Comparison of ENCODE assay signal across 10 mouse cellular contexts in the genomic region with DNA sequence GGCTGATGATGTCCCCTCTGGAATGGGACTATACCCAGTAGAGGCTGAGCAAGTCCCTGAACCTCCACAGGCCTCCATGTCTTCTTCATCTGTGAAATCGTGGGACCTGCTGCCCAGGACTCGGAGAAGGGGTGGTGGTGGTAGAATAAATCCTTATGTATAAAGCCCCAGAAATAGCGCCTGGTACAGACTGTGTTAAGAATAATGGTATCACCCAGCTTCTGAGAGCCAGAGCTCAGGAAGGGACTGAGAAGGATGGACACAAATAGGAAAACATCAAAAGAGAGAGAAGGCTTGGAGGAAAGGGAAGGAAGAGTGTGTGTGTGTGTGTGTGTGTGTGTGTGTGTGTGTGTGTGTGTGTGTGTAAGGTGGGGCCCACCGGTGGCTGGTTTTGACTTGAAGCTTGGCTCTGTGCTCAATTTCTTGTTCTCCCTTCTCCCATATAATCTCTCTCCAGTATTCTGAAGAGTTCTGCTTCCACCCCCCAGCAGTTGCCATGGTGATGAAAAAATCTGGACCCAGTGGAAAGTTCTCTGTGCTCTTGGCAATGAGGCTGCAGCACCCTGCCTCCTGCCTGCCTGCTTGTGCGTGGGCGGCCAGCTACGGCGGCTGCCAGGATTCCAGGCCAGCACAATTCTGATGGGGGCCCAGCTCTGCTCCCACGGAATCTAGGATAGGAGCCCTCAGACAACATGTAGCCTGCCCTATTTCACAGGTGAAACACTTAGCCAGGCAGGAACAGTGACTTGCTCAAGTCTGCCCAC.
DNase-seq lines count a peak whose midpoint lies in the region; ATAC-seq and TF ChIP-seq lines count a peak whose summit lies in the region.
"Had no signal": no experiment of that assay in that cellular context is flagged by ENCODE, and none has a peak within 500 bp of the region (broad histone marks: within the 10 kb centered on the region; RNA-seq: fewer than 3 reads in every experiment).

No protein-coding gene starts in this region.

- DNase-seq in heart, adult 18-20 months, result peak; percentile 64 to 82
- DNase-seq in heart, embryonic 10.5 days (ENCODE audit: low spot score), result no peak
- DNase-seq in adrenal gland, postnatal 10 days, result peak; percentile 61
- DNase-seq in layer of hippocampus, postnatal 14 days (ENCODE audit: low spot score in 2 of 2), result peak; percentile 92 to 98
- DNase-seq in ovary, postnatal 14 days (ENCODE audit: low spot score), result peak; percentile 26
- no peak for DNase-seq in kidney, adult 2 months

- H3K4me3 ChIP-seq in heart, embryonic 10.5 days, result no peak overlapping the region
- no peak overlapping the region for H3K4me3 ChIP-seq in kidney, adult 2 months (ENCODE audit: insufficient read depth, low read depth, low read length)
- H3K4me3 ChIP-seq: embryonic facial prominence, embryonic 15.5 days had no signal

- no peaks in the 10 kb centered on the region for H3K9me3 ChIP-seq in heart, embryonic 10.5 days
- H3K9me3 ChIP-seq: embryonic facial prominence, embryonic 15.5 days had no signal

- peak; percentile 78 for ATAC-seq in frontal cortex, adult (ENCODE audit: low TSS enrichment)
- ATAC-seq in inflammation-experienced regulatory T-cells, adult 6 months, result no peak

- no peak overlapping the region for H3K27ac ChIP-seq in heart, embryonic 10.5 days
- H3K27ac ChIP-seq in kidney, adult 2 months (ENCODE audit: insufficient read depth, low read depth, low read length), result no peak overlapping the region
- H3K27ac ChIP-seq: embryonic facial prominence, embryonic 15.5 days; liver, embryonic 14.5 days had no signal

- TF ChIP-seq CTCF in kidney, adult 2 months (conservative IDR thresholded peaks at IDR 0.05; ENCODE audit: insufficient read depth, insufficient read length, low read depth, low read length), result no peak

- 65% methylated on average over 9 of the region's 9 CpGs for WGBS in heart, embryonic 10.5 days
- 58% methylated on average over 9 of the region's 9 CpGs for WGBS in kidney, adult 2 months

- H3K27me3 ChIP-seq in heart, embryonic 10.5 days (ENCODE audit: insufficient read depth, poor library complexity, severe bottlenecking), result no peaks in the 10 kb centered on the region
- no peaks in the 10 kb centered on the region for H3K27me3 ChIP-seq in kidney, adult 2 months (replicated peaks; ENCODE audit: control insufficient read depth, insufficient read depth, low read length)

- no peaks in the 10 kb centered on the region for H3K4me1 ChIP-seq in heart, embryonic 10.5 days
- no peaks in the 10 kb centered on the region for H3K4me1 ChIP-seq in kidney, adult 2 months (ENCODE audit: control insufficient read depth, insufficient read depth, low read length)
- H3K4me1 ChIP-seq: embryonic facial prominence, embryonic 15.5 days had no signal

- no peaks in the 10 kb centered on the region for H3K36me3 ChIP-seq in heart, embryonic 10.5 days
- no peaks in the 10 kb centered on the region for H3K36me3 ChIP-seq in kidney, adult 2 months (ENCODE audit: control insufficient read depth, insufficient read depth, low read length)
- H3K36me3 ChIP-seq: embryonic facial prominence, embryonic 15.5 days had no signal

- no peak for TF ChIP-seq POLR2A in kidney, adult 2 months (IDR thresholded peaks at IDR 0.05; ENCODE audit: low read depth, low read length)

Comparison
In these comparisons a context has a peak if more than half of its experiments do, and no peak if none do; other contexts are left out.
1. DNase-seq: peak in heart, adult 18-20 months (2 of 2), adrenal gland, postnatal 10 days (single experiment), layer of hippocampus, postnatal 14 days (2 of 2) and ovary, postnatal 14 days (single experiment); none in heart, embryonic 10.5 days (single experiment) and kidney, adult 2 months (single experiment).